Mouse (Mus musculus) spleen, adult 2 months (tissue): ENCODE data around the gene Senp3.
"Not testable (repeated sequence)": the region's sequence is repeated elsewhere in the genome, so short reads cannot be mapped to it uniquely, and the experiment has no call there.

Experiments
- CTCF ChIP-seq: fragments of 200-500 bp; IDR thresholded peaks from 2 replicates; pipeline ENCODE4 v1.5.1; 2011; ENCODE audit warnings: mild to moderate bottlenecking, inconsistent platforms; ENCODE audit not compliant: insufficient read depth, insufficient read length, insufficient replicate concordance; ENCODE audit errors: extremely low read depth
- POLR2A ChIP-seq: fragments of 200-500 bp; IDR thresholded peaks from 2 replicates; pipeline ENCODE4 v1.6.1; 2011; ENCODE audit warnings: low read depth, low read length, inconsistent platforms

DNA sequence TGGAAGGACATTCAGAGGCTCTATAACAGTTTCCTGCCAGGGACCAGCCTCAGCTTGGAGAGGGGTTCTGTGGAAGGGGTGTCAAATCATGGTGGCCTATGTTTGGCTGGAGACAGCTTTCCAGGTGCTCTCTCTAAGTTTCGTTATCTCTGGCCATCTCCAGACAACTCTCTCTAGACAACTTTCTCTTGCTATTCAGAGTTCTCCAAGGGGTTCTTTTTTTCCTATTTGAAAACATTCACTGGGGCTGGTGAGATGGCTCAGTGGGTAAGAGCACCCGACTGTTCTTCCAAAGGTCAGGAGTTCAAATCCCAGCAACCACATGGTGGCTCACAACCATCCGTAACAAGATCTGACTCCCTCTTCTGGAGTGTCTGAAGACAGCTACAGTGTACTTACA, 21.5 kb upstream of the Senp3 start:
- not testable (repeated sequence) for TF ChIP-seq CTCF, POLR2A
